14 mouse cellular contexts compared by ENCODE assay signal in genomic region chr7:112416730-112417513, GRCm38 (mm10). TPM values are rescaled to one million over a fixed set of nuclear protein-coding genes. Genes with fewer than 3 reads are reported as not detected.
A peak's percentile ranks its signal among the peaks of the same experiment; 100 is the strongest.
DNase-seq lines count a peak whose midpoint lies in the region; ATAC-seq lines count a peak whose summit lies in the region.
"Had no signal": no experiment of that assay in that cellular context is flagged by ENCODE, and none has a peak within 500 bp of the region (broad histone marks: within the 10 kb centered on the region; RNA-seq: fewer than 3 reads in every experiment).

No protein-coding gene starts in this region.

- peak overlapping the region; percentile 79 for H3K27ac ChIP-seq in kidney, embryonic 15.5 days
- H3K27ac ChIP-seq in embryonic facial prominence, embryonic 13.5 days, result peak overlapping the region; percentile 80
- no peak overlapping the region for H3K27ac ChIP-seq in hindbrain, embryonic 15.5 days (replicated peaks)
- H3K27ac ChIP-seq in neural tube, embryonic 14.5 days (ENCODE audit: low read depth, low read length), result no peak overlapping the region
- H3K27ac ChIP-seq: layer of hippocampus, adult 2 months had no signal

- peak; percentile 76 for ATAC-seq in kidney, embryonic 15.5 days (replicated peaks; ENCODE audit: low FRiP score)
- peak; percentile 82 for ATAC-seq in embryonic facial prominence, embryonic 13.5 days (ENCODE audit: insufficient number of reproducible peaks, insufficient read depth, low FRiP score, low TSS enrichment, low read depth)
- ATAC-seq in hindbrain, embryonic 15.5 days (ENCODE audit: low FRiP score, low read depth), result peak; percentile 50; the same call in 1 of the 2 replicates
- no peak for ATAC-seq in neural tube, embryonic 14.5 days (ENCODE audit: low read depth)

- 4% methylated on average over 7 of the region's 7 CpGs for WGBS in kidney, embryonic 15.5 days
- 3% methylated on average over 7 of the region's 7 CpGs for WGBS in embryonic facial prominence, embryonic 13.5 days
- WGBS in hindbrain, embryonic 15.5 days, result 10% methylated on average over 7 of the region's 7 CpGs
- WGBS in neural tube, embryonic 14.5 days, result 12% methylated on average over 7 of the region's 7 CpGs

- H3K9ac ChIP-seq in kidney, embryonic 15.5 days, result no peak overlapping the region
- no peak overlapping the region; the same call in 1 of the 2 replicates for H3K9ac ChIP-seq in embryonic facial prominence, embryonic 13.5 days
- H3K9ac ChIP-seq in hindbrain, embryonic 15.5 days, result no peak overlapping the region
- 0 out of 2 replicates have a peak overlapping the region, but pooled peaks have one; percentile 3 for H3K9ac ChIP-seq in neural tube, embryonic 14.5 days (replicated peaks; ENCODE audit: low read depth, low read length)

- H3K9me3 ChIP-seq in kidney, embryonic 15.5 days (replicated peaks), result no peaks in the 10 kb centered on the region
- H3K9me3 ChIP-seq in embryonic facial prominence, embryonic 13.5 days, result no peaks in the 10 kb centered on the region
- no peaks in the 10 kb centered on the region for H3K9me3 ChIP-seq in hindbrain, embryonic 15.5 days
- no peaks in the 10 kb centered on the region for H3K9me3 ChIP-seq in neural tube, embryonic 14.5 days (ENCODE audit: control insufficient read depth, low read length)

- peaks cover 45% of the 10 kb centered on the region for H3K4me1 ChIP-seq in kidney, embryonic 15.5 days
- peaks cover 35% of the 10 kb centered on the region for H3K4me1 ChIP-seq in embryonic facial prominence, embryonic 13.5 days
- peaks cover 17% of the 10 kb centered on the region for H3K4me1 ChIP-seq in hindbrain, embryonic 15.5 days (replicated peaks)
- H3K4me1 ChIP-seq in neural tube, embryonic 14.5 days (ENCODE audit: control insufficient read depth, insufficient read depth, low read length), result peaks cover 9% of the 10 kb centered on the region; the same call in 1 of the 2 replicates

- no peaks in the 10 kb centered on the region for H3K36me3 ChIP-seq in kidney, embryonic 15.5 days
- H3K36me3 ChIP-seq in embryonic facial prominence, embryonic 13.5 days, result no peaks in the 10 kb centered on the region
- H3K36me3 ChIP-seq in hindbrain, embryonic 15.5 days, result no peaks in the 10 kb centered on the region
- H3K36me3 ChIP-seq in neural tube, embryonic 14.5 days (ENCODE audit: control insufficient read depth, insufficient read depth, low read length), result no peaks in the 10 kb centered on the region

- no peak overlapping the region for H3K4me3 ChIP-seq in kidney, embryonic 15.5 days (replicated peaks)
- H3K4me3 ChIP-seq in embryonic facial prominence, embryonic 13.5 days, result no peak overlapping the region
- H3K4me3 ChIP-seq in hindbrain, embryonic 15.5 days, result no peak overlapping the region
- no peak overlapping the region for H3K4me3 ChIP-seq in neural tube, embryonic 14.5 days (ENCODE audit: low read depth, low read length)

- H3K4me2 ChIP-seq in kidney, embryonic 15.5 days, result peak overlapping the region; percentile 35
- H3K4me2 ChIP-seq in embryonic facial prominence, embryonic 13.5 days, result peak overlapping the region; percentile 40
- no peak overlapping the region for H3K4me2 ChIP-seq in hindbrain, embryonic 15.5 days
- H3K4me2 ChIP-seq in neural tube, embryonic 14.5 days (ENCODE audit: low read depth, low read length), result no peak overlapping the region
- H3K4me2 ChIP-seq: liver, embryonic 11.5 days had no signal

- DNase-seq in kidney, adult 11 months, result no peak
- DNase-seq in layer of hippocampus, adult 9-10 months (ENCODE audit: low spot score), result no peak
- no peak for DNase-seq in frontal cortex, postnatal 25 days (ENCODE audit: low spot score in 2 of 2)
- no peak for DNase-seq in right cerebral cortex, adult 2 months (ENCODE audit: low spot score in 2 of 2)
- DNase-seq: cerebellum, adult 9-11 months; heart, postnatal 14 days; right cerebral cortex, adult 18-20 months had no signal

- no peaks in the 10 kb centered on the region for H3K27me3 ChIP-seq in kidney, embryonic 15.5 days
- H3K27me3 ChIP-seq in embryonic facial prominence, embryonic 13.5 days, result no peaks in the 10 kb centered on the region; the same call in 1 of the 2 replicates
- no peaks in the 10 kb centered on the region for H3K27me3 ChIP-seq in hindbrain, embryonic 15.5 days
- no peaks in the 10 kb centered on the region for H3K27me3 ChIP-seq in neural tube, embryonic 14.5 days (ENCODE audit: control insufficient read depth, insufficient read depth, low read length)

RNA-seq across cellular contexts. Expression of gene Parva, which starts 10.4 kb away (rescaled TPM):
- polyA plus RNA-seq in kidney, embryonic 15.5 days (2015; fragmentation: Nextera tagmentation; extraction: Ambion mirVana), result 103 and 107 TPM in 2 replicates
- 89.1 and 104 TPM in 2 replicates for polyA plus RNA-seq in embryonic facial prominence, embryonic 13.5 days (2015; fragmentation: Nextera tagmentation; extraction: Ambion mirVana)
- polyA plus RNA-seq in hindbrain, embryonic 15.5 days (2015; fragmentation: Nextera tagmentation; extraction: Ambion mirVana), result 25.4 and 27.7 TPM in 2 replicates
- 18.4 and 29.9 TPM in 2 replicates for polyA plus RNA-seq in neural tube, embryonic 14.5 days (2014; fragmentation: Nextera tagmentation; extraction: Ambion mirVana)
- polyA plus RNA-seq: CD4-positive, CD25-positive, alpha-beta regulatory T cell, adult 4 months had no signal

Comparison
In these comparisons a context has a peak if more than half of its experiments do, and no peak if none do; other contexts are left out.
1. H3K27ac ChIP-seq: peak in kidney, embryonic 15.5 days (single experiment) and embryonic facial prominence, embryonic 13.5 days (single experiment); none in hindbrain, embryonic 15.5 days (single experiment) and neural tube, embryonic 14.5 days (single experiment).
2. H3K4me2 ChIP-seq: peak in kidney, embryonic 15.5 days (single experiment) and embryonic facial prominence, embryonic 13.5 days (single experiment); none in hindbrain, embryonic 15.5 days (single experiment) and neural tube, embryonic 14.5 days (single experiment).